Mouse (Mus musculus) midbrain, embryonic 14.5 days (tissue): ENCODE data around the gene Mgea5. TPM values are rescaled to one million over a fixed set of nuclear protein-coding genes. Genes with fewer than 3 reads are reported as not detected.
A peak's percentile ranks its signal among the peaks of the same experiment; 100 is the strongest.

Experiments used
- ATAC-seq: fragments of 200-750 bp; cut with Nextera tagmentation; 2 replicates; pipeline ENCODE4 v1.8.0; 2017; ENCODE audit warnings: moderate number of reproducible peaks, moderate library complexity; ENCODE audit not compliant: low FRiP score, low TSS enrichment
- DNase-seq: peaks from one replicate; pipeline ENCODE4 v3.0.0-alpha.2; 2015
- H3K27ac ChIP-seq: fragments of 300-500 bp; sonication (generic); replicated peaks from 2 replicates; pipeline ENCODE4 v1.5.1; 2014; ENCODE audit warnings: mild to moderate bottlenecking, low read depth, low read length, moderate library complexity
- H3K27me3 ChIP-seq: fragments of 300-500 bp; sonication (generic); 2 replicates; pipeline ENCODE4 v1.6.1; 2014; ENCODE audit warnings: low read length, control low read depth, mixed read lengths; ENCODE audit not compliant: control insufficient read depth, insufficient read depth
- H3K36me3 ChIP-seq: fragments of 300-500 bp; sonication (generic); 2 replicates; pipeline ENCODE4 v1.6.1; 2014; ENCODE audit warnings: low read length, control low read depth; ENCODE audit not compliant: control insufficient read depth, insufficient read depth
- H3K4me1 ChIP-seq: fragments of 300-500 bp; sonication (generic); 2 replicates; pipeline ENCODE4 v1.6.1; 2014; ENCODE audit warnings: mild to moderate bottlenecking, antibody characterized with exemption, low read length, control low read depth; ENCODE audit not compliant: control insufficient read depth, insufficient read depth
- H3K4me2 ChIP-seq: fragments of 300-500 bp; sonication (generic); 2 replicates; pipeline ENCODE4 v1.6.1; 2014; ENCODE audit warnings: mild to moderate bottlenecking, low read length, moderate library complexity
- H3K4me3 ChIP-seq: fragments of 300-500 bp; sonication (generic); replicated peaks from 2 replicates; pipeline ENCODE4 v1.5.1; 2014; ENCODE audit warnings: low read depth, low read length
- H3K9ac ChIP-seq: fragments of 300-500 bp; sonication (generic); replicated peaks from 2 replicates; pipeline ENCODE4 v1.6.1; 2014; ENCODE audit warnings: mild to moderate bottlenecking, low read length, moderate library complexity
- H3K9me3 ChIP-seq: fragments of 300-500 bp; sonication (generic); 2 replicates; pipeline ENCODE4 v1.6.1; 2016; ENCODE audit warnings: low read length, control low read depth, mixed read lengths; ENCODE audit not compliant: control insufficient read depth
- WGBS: fragments of 180-500 bp; shearing (Covaris S2); extraction: QIAGEN DNeasy Blood & Tissue Kit; methylation state at CpG from one replicate; pipeline ENCODE4 v1.1.7; 2014; 5-methylcytosine and 5-hydroxymethylcytosine counted together
- polyA plus RNA-seq: library from polyadenylated mRNA; unstranded; fragments of >200 nt; fragmentation: Nextera tagmentation; extraction: Ambion mirVana; gene quantifications from 2 replicates; pipeline ENCODE4 v1.2.1, GENCODE M21; 2014

The Mgea5 gene
- polyA plus RNA-seq, 1 experiment from 2014 or later = 118 TPM

- peaks cover 18% of the 10 kb centered on the region; the same call in 1 of the 2 replicates for H3K4me1 ChIP-seq
- peak within 1 kb of the TSS; percentile 61 for H3K4me2 ChIP-seq
- no peaks in the 10 kb centered on the region for H3K9me3 ChIP-seq
- DNase-seq (peak; percentile 51), ATAC-seq (no peak)
- peak within 1 kb of the TSS; percentile 34 for H3K4me3 ChIP-seq
- under 1% methylated on average over 59 of the region's 68 CpGs for WGBS
- peaks cover 90% of the 10 kb centered on the region for H3K27me3 ChIP-seq
- no peaks in the 10 kb centered on the region for H3K36me3 ChIP-seq
- H3K27ac ChIP-seq = no peak within 1 kb of the TSS
- 0 out of 2 replicates have a peak within 1 kb of the TSS, but pooled peaks have one; percentile 23 for H3K9ac ChIP-seq
Observed at GRCm38 (mm10) chr19:45742218-45742983, 41.2 kb downstream of the Mgea5 start, which contains the start of gene Fgf8. Gene Fgf8 (minus strand): TSS chr19:45742915.

DNA sequence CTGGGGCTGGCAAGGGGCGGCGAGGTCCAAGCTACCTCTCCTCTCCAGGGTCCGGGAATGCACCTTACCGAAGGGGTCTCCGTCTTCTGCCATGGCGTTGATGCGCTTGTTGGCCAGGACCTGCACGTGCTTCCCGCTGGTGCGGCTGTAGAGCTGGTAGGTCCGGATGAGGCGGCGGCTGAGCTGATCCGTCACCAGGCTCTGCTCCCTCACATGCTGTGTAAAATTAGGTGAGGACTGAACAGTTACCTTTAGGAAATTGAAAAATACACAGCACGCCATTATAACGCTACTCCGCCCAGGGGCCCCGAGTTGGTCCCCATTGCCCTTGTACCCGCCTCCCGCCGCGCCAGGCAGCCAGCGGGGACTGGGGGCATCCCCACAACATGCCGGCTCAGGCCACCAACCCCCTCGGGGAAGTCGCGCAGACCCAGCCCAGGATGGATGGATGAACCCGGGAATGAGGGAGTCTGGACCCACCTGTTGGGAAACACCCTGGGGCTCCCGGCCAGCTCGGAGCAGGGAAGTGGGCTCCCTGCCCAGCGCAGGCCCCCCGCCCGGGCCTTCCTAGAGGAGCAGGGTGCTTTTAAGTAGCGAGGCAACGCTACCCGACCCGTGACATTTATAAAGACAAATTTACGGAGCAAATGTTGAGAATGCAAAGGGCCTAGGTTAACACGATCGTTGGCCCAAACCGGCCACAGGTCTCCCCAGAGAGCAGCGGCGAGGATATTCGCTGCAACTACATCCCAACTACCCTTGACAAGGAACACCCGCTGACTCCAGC is 42.0 kb downstream of the Mgea5 start:
- Histone ChIP-seq H3K27me3 (peaks cover 93% of the 10 kb centered on the region), H3K4me2 (peak overlapping the region; percentile 61; the same call in 1 of the 2 replicates), H3K4me3 (peak overlapping the region; percentile 34; the same call in 1 of the 2 replicates), H3K36me3 (no peaks in the 10 kb centered on the region), H3K9ac (no peak overlapping the region), H3K4me1 (peaks cover 26% of the 10 kb centered on the region), H3K9me3 (no peaks in the 10 kb centered on the region), H3K27ac (no peak overlapping the region)
- ATAC-seq = no peak
- DNase-seq = no peak
- WGBS = under 1% methylated on average over 45 of the region's 45 CpGs

DNA sequence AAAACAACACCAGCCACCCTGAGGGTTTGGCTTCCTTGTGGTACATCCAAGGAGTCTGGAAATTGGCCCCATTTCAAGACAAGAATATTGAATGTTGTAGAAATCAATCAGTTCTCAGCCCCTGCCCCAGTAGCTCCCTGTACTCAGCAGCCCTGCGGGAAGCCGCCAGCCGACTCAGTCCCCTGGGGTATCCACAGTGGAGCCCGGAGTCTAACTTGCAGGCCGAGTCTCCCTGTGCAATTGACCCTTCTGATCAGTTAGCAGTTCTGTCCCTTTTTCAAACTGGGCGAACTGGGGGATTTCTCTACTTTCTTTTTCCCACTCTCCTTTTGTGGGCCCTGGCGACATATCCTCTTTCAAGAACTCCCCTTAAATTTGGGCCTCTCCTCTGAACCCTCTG is 42.8 kb downstream of the Mgea5 start:
- Histone ChIP-seq H3K4me1 (peaks cover 27% of the 10 kb centered on the region), H3K9me3 (no peaks in the 10 kb centered on the region), H3K4me3 (no peak overlapping the region), H3K27ac (no peak overlapping the region), H3K4me2 (no peak overlapping the region), H3K27me3 (peaks cover 93% of the 10 kb centered on the region), H3K9ac (no peak overlapping the region), H3K36me3 (no peaks in the 10 kb centered on the region)
- WGBS = 4% methylated on average over 7 of the region's 7 CpGs
- ATAC-seq (no peak), DNase-seq (no peak)

- no peak overlapping the region for H3K4me3 ChIP-seq
- H3K9me3 ChIP-seq = no peaks in the 10 kb centered on the region
- WGBS = 2% methylated on average over 13 of the region's 13 CpGs
- peaks cover 27% of the 10 kb centered on the region for H3K4me1 ChIP-seq
- no peaks in the 10 kb centered on the region for H3K36me3 ChIP-seq
- no peak overlapping the region for H3K27ac ChIP-seq
- ATAC-seq (no peak), DNase-seq (no peak)
- no peak overlapping the region for H3K9ac ChIP-seq
- peaks cover 93% of the 10 kb centered on the region for H3K27me3 ChIP-seq
- no peak overlapping the region for H3K4me2 ChIP-seq
Observed at GRCm38 (mm10) chr19:45740233-45740632, 43.4 kb downstream of the Mgea5 start.

DNA sequence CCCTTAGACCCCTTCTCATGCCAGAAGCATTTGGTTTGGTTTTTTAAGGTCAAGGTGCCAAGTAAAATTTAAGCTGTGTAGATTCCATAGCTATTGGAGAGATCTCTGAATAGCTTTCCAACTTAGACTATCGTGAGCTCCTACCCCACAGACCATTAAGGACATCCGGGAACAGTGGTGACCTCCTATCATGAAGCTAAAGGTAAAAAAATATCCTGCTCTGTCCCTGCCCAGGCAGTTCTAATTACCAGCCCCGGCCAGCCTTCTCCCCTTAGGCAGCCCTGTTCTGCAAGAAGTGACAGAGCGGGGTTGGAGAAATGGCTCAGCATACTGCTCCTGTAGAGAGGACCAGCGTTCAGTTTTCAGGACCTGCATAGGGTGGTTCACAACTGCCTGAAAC is 45.1 kb downstream of the Mgea5 start:
- 39% methylated on average over 5 of the region's 5 CpGs for WGBS
- DNase-seq (no peak), ATAC-seq (no peak)
- no peaks in the 10 kb centered on the region for H3K36me3 ChIP-seq
- peaks cover 27% of the 10 kb centered on the region for H3K4me1 ChIP-seq
- no peak overlapping the region for H3K27ac ChIP-seq
- no peak overlapping the region for H3K4me3 ChIP-seq
- H3K27me3 ChIP-seq = peaks cover 94% of the 10 kb centered on the region
- H3K9me3 ChIP-seq = no peaks in the 10 kb centered on the region
- no peak overlapping the region for H3K4me2 ChIP-seq
- H3K9ac ChIP-seq = no peak overlapping the region

- Histone ChIP-seq H3K36me3 (no peaks in the 10 kb centered on the region), H3K27me3 (peaks cover 95% of the 10 kb centered on the region), H3K9ac (no peak overlapping the region), H3K4me2 (no peak overlapping the region), H3K4me1 (peaks cover 26% of the 10 kb centered on the region), H3K4me3 (no peak overlapping the region), H3K27ac (no peak overlapping the region), H3K9me3 (no peaks in the 10 kb centered on the region)
- DNase-seq = no peak
- WGBS = 34% methylated on average over 10 of the region's 10 CpGs
- ATAC-seq = no peak
Observed at GRCm38 (mm10) chr19:45737846-45738484, 45.7 kb downstream of the Mgea5 start.

DNA sequence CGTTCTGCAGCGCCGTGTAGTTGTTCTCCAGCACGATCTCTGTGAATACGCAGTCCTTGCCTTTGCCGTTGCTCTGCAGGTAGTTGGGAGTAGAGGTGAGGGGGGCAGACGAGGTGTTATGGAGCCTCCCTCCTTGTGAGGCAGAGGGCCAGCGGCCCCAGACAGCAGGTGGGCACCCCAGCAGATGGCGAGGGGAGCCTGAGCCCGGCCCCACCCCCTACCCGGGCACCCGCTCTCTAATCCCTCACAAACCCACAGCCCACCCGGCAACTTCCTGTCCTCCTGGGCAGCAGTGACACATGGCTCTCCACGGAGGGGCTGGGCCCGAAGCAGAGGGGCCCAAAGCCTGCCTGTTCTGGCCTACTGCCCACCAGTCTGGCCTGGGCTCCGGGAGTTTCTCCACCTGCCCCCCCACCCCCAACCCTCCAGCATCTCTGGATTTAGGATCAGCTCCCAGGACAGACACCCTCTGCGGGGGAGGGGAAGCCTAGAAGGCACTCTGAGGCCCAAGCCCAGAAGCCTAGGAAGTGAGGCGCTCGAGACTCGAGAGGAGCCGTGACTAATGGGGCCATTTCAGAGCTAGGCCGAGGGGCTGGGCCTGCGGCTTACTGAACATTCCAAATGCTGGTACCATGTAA is 46.3 kb downstream of the Mgea5 start:
- DNase-seq = peak; percentile 71
- peak overlapping the region; percentile 21 for H3K4me3 ChIP-seq
- peak overlapping the region; percentile 32; the same call in 1 of the 2 replicates for H3K9ac ChIP-seq
- peak overlapping the region; percentile 52 for H3K4me2 ChIP-seq
- H3K27me3 ChIP-seq = peaks cover 98% of the 10 kb centered on the region
- WGBS = 3% methylated on average over 23 of the region's 23 CpGs
- peaks cover 20% of the 10 kb centered on the region for H3K4me1 ChIP-seq
- H3K36me3 ChIP-seq = no peaks in the 10 kb centered on the region
- ATAC-seq = peak; percentile 57; the same call in 1 of the 2 replicates
- no peak overlapping the region for H3K27ac ChIP-seq
- H3K9me3 ChIP-seq = no peaks in the 10 kb centered on the region

DNA sequence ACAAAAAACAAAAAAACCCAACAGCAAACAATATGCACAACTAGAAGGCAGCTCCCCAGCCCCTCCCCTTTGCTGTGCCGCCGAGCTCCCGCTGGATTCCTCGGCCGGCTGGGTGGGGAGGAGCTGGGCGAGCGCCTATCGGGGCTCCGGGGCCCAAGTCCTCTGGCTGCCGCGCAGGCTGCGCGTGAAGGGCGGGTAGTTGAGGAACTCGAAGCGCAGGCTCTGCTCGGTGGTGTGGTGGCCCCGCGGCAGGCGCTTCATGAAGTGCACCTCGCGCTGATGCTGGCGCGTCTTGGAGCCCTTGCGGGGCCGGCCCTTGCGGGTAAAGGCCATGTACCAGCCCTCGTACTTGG is 46.8 kb downstream of the Mgea5 start:
- DNase-seq (peak; percentile 77), ATAC-seq (no peak; the same call in 1 of the 2 replicates)
- H3K4me3 ChIP-seq = peak overlapping the region; percentile 21
- H3K27me3 ChIP-seq = peaks cover 98% of the 10 kb centered on the region
- no peaks in the 10 kb centered on the region for H3K36me3 ChIP-seq
- no peaks in the 10 kb centered on the region for H3K9me3 ChIP-seq
- WGBS = under 1% methylated on average over 28 of the region's 28 CpGs
- no peak overlapping the region for H3K27ac ChIP-seq
- peak overlapping the region; percentile 52 for H3K4me2 ChIP-seq
- H3K4me1 ChIP-seq = peaks cover 17% of the 10 kb centered on the region
- peak overlapping the region; percentile 32; the same call in 1 of the 2 replicates for H3K9ac ChIP-seq
